Mouse (Mus musculus) kidney, adult 2 months (tissue): ENCODE results near the gene Ccdc63. TPM values are rescaled to one million over a fixed set of nuclear protein-coding genes. Genes with fewer than 3 reads are reported as not detected.

ENCODE experiments used
- DNase-seq: peaks from one replicate; pipeline ENCODE4 v3.0.0; 2021
- H3K27ac ChIP-seq: fragments of 200-500 bp; 2 replicates; pipeline ENCODE4 v1.5.1; 2012; ENCODE audit warnings: low read depth, low read length, control low read depth, inconsistent platforms; ENCODE audit not compliant: insufficient read depth
- H3K27me3 ChIP-seq: fragments of 200-500 bp; replicated peaks from 2 replicates; pipeline ENCODE4 v1.6.1; 2012; ENCODE audit warnings: mild to moderate bottlenecking, moderate library complexity, low read length, inconsistent platforms; ENCODE audit not compliant: control insufficient read depth, insufficient read depth
- H3K36me3 ChIP-seq: fragments of 200-500 bp; 2 replicates; pipeline ENCODE4 v1.6.1; 2012; ENCODE audit warnings: mild to moderate bottlenecking, moderate library complexity, low read length, inconsistent platforms; ENCODE audit not compliant: control insufficient read depth, insufficient read depth
- H3K4me1 ChIP-seq: fragments of 200-500 bp; 2 replicates; pipeline ENCODE4 v1.6.1; 2011; ENCODE audit warnings: low read length; ENCODE audit not compliant: control insufficient read depth, insufficient read depth
- H3K4me3 ChIP-seq: fragments of 200-500 bp; 2 replicates; pipeline ENCODE4 v1.5.1; 2011; ENCODE audit warnings: mild to moderate bottlenecking, low read depth, low read length, control low read depth; ENCODE audit not compliant: insufficient read depth
- CTCF ChIP-seq: fragments of 200-500 bp; conservative IDR thresholded peaks from 2 replicates; pipeline ENCODE4 v1.5.1; 2011; ENCODE audit warnings: low read depth, mild to moderate bottlenecking, control low read depth, low read length, moderate library complexity, mixed read lengths; ENCODE audit not compliant: insufficient read depth, insufficient read length
- POLR2A ChIP-seq: fragments of 200-500 bp; IDR thresholded peaks from one replicate; pipeline ENCODE4 v1.6.1; 2011; ENCODE audit warnings: low read depth, low read length, control low read depth
- WGBS: fragments of 180-500 bp; shearing (Covaris S2); methylation state at CpG from one replicate; pipeline ENCODE4 v1.1.7; 2018; 5-methylcytosine and 5-hydroxymethylcytosine counted together
- polyA plus RNA-seq: library from polyadenylated mRNA; depleted of rRNA; stranded (reverse); fragments of >200 nt; gene quantifications from 2 replicates; pipeline ENCODE4 v1.2.3, GENCODE M21; 2012

Ccdc63 gene
- polyA plus RNA-seq, 1 experiment = 0.09 TPM

- Histone ChIP-seq H3K27ac (no peak overlapping the region), H3K36me3 (no peaks in the 10 kb centered on the region), H3K27me3 (no peaks in the 10 kb centered on the region), H3K4me1 (no peaks in the 10 kb centered on the region), H3K4me3 (no peak overlapping the region)
- 55% methylated on average over 16 of the region's 16 CpGs for WGBS
- no peak for TF ChIP-seq CTCF
- no peak for TF ChIP-seq POLR2A
- peak; percentile 36 for DNase-seq
Observed at GRCm38 (mm10) chr5:122109325-122110060, 31.1 kb downstream of the Ccdc63 start.

GRCm38 (mm10) chr5:122108104-122108503 is 32.5 kb downstream of the Ccdc63 start:
- Histone ChIP-seq H3K36me3 (no peaks in the 10 kb centered on the region), H3K27me3 (no peaks in the 10 kb centered on the region), H3K4me3 (no peak overlapping the region), H3K4me1 (no peaks in the 10 kb centered on the region), H3K27ac (no peak overlapping the region)
- TF ChIP-seq POLR2A (no peak), CTCF (no peak)
- 79% methylated on average over 6 of the region's 6 CpGs for WGBS
- no peak for DNase-seq

GRCm38 (mm10) chr5:122106212-122106611 is 34.4 kb downstream of the Ccdc63 start:
- no peak overlapping the region for H3K4me3 ChIP-seq
- no peak overlapping the region for H3K27ac ChIP-seq
- no peak for TF ChIP-seq CTCF
- no peak for TF ChIP-seq POLR2A
- H3K4me1 ChIP-seq = no peaks in the 10 kb centered on the region
- WGBS = 87% methylated on average over 6 of the region's 6 CpGs
- H3K27me3 ChIP-seq = no peaks in the 10 kb centered on the region
- no peaks in the 10 kb centered on the region for H3K36me3 ChIP-seq
- no peak for DNase-seq

- 92% methylated on average over 9 of the region's 9 CpGs for WGBS
Observed at GRCm38 (mm10) chr5:122104981-122105380, 35.6 kb downstream of the Ccdc63 start.

GRCm38 (mm10) chr5:122104201-122104600 is 36.4 kb downstream of the Ccdc63 start:
- Histone ChIP-seq H3K36me3 (no peaks in the 10 kb centered on the region), H3K4me3 (no peak overlapping the region), H3K27me3 (no peaks in the 10 kb centered on the region), H3K4me1 (no peaks in the 10 kb centered on the region), H3K27ac (no peak overlapping the region)
- peak; percentile 12 for DNase-seq
- WGBS = 17% methylated on average over 2 of the region's 2 CpGs
- TF ChIP-seq CTCF = peak; percentile 59
- no peak for TF ChIP-seq POLR2A

More at GRCm38 (mm10) chr5:122104981-122105380, 35.6 kb downstream of the Ccdc63 start:
- Histone ChIP-seq H3K36me3 (no peaks in the 10 kb centered on the region), H3K4me1 (no peaks in the 10 kb centered on the region), H3K27me3 (no peaks in the 10 kb centered on the region), H3K4me3 (no peak overlapping the region), H3K27ac (no peak overlapping the region)
- TF ChIP-seq CTCF (no peak), POLR2A (no peak)
- no peak for DNase-seq

DNA sequence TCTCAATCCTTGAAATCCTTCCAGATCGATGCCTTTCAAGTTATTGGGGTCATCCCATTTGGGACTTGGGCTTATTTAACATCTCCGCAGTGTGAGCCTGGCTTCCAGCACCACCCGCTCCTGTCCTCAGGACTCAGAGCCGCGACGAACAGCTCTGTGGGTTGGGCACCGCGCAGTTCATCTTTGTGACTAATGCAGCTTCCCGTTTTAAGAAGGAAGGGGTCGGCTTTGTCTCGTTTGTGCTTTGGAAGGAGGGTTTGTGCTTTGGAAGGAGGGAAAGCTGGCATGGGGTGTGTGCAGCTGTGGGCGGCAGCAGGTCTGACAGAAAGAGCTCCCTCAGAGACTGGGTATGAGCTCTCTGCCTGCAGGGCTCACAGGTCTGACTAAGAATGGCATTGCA is 37.5 kb downstream of the Ccdc63 start:
- H3K4me1 ChIP-seq = no peaks in the 10 kb centered on the region
- no peaks in the 10 kb centered on the region for H3K36me3 ChIP-seq
- no peak overlapping the region for H3K27ac ChIP-seq
- no peak overlapping the region for H3K4me3 ChIP-seq
- no peak for DNase-seq
- TF ChIP-seq CTCF (no peak), POLR2A (no peak)
- H3K27me3 ChIP-seq = no peaks in the 10 kb centered on the region
- 28% methylated on average over 12 of the region's 12 CpGs for WGBS

DNA sequence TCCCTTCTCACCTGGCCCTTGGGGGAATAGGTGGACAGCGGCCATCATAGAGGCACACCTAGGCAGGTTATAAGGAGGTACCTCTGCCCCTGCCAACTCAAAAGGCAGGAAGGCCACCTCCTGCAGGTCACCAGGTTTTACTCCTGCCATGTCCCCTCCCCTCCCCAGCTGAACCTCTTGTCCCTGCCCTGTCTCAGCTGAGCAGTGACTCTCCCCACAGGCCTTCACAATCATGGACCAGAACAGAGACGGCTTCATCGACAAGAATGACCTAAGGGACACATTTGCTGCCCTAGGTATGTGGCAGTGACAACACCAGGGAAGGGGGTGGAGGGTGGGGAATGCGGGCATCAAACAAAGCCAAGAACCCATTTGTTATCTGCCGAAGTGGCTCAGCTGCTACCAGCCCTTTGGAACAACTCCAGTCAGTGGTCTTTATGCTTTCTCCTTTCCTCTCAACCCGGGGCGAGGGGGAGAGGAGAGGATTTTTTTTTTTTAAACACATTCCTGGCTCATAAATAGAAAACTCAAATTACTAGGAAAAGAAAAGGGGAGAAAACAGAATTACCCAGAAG is 38.1 kb downstream of the Ccdc63 start:
- 24% methylated on average over 7 of the region's 7 CpGs for WGBS
- DNase-seq = no peak
- no peaks in the 10 kb centered on the region for H3K36me3 ChIP-seq
- H3K27me3 ChIP-seq = no peaks in the 10 kb centered on the region
- H3K27ac ChIP-seq = no peak overlapping the region
- no peak for TF ChIP-seq POLR2A
- no peak for TF ChIP-seq CTCF
- no peaks in the 10 kb centered on the region for H3K4me1 ChIP-seq
- H3K4me3 ChIP-seq = no peak overlapping the region
